Mouse (Mus musculus): Measurements from ENCODE around the gene Whamm. TPM values are rescaled to one million over a fixed set of nuclear protein-coding genes. Genes with fewer than 3 reads are reported as not detected.

The Whamm gene
- polyA plus RNA-seq, 1 experiment from 2014 or later, result 5.0 TPM

DNA sequence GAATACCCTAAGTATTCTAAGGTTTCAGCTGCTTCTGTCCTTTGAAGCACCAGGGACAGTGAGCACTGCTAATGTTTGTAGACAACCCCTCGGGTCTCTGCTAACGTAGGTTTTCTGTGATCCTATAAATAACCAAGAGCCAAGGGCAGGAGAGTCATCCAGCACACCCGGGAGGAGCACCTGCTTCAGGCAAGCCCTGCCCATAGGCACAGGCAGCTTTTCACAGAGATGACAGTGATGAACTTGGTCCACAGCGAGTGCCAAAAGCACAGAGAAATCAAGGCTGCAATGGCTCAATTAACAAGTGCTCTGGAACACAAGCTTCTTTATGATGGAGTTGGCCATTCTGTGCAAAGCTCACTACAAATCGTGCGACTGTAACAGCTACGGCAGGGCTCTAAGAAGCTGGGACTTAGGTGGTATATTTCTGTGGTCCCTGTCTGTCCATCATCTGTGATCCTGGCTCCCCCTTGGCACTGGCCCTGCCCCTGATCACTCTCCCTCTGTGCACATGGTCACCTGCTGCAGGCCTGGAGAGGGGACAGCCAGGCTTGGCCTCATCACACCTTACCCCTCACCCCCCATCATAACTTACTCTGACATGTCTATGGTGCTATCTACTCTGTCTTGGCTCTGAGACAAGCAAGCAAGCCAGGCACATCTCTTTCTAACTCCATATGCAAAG, 73.6 kb downstream of the Whamm start:
- no peak overlapping the region for H3K27ac ChIP-seq (ENCODE audit: low read length)
- no peak for ATAC-seq (ENCODE audit: insufficient number of reproducible peaks, insufficient read depth, low FRiP score, low read depth)
- WGBS, result 63% methylated on average over 7 of the region's 7 CpGs
- no peak overlapping the region for H3K4me2 ChIP-seq (replicated peaks; ENCODE audit: low read depth, low read length)
- no peak overlapping the region for H3K4me3 ChIP-seq (ENCODE audit: low read depth, low read length)
- no peaks in the 10 kb centered on the region for H3K9me3 ChIP-seq (ENCODE audit: control insufficient read depth, low read depth, low read length)
- no peaks in the 10 kb centered on the region for H3K4me1 ChIP-seq (ENCODE audit: control insufficient read depth, insufficient read depth, low read length)
- no peaks in the 10 kb centered on the region for H3K36me3 ChIP-seq (ENCODE audit: control insufficient read depth, insufficient read depth, low read length)
- H3K27me3 ChIP-seq (ENCODE audit: control insufficient read depth, insufficient read depth, low read length), result no peaks in the 10 kb centered on the region
- H3K9ac ChIP-seq (replicated peaks; ENCODE audit: low read depth, low read length), result no peak overlapping the region

MicroRNA genes within 50 kb of the gene (microRNA counts, 519-probe panel; counts per million panel counts)
- not detected for microRNA mmu-miR-1839-3p
- 2,779 counts per million, percentile 47 among the panel's probes with 10 or more counts for microRNA mmu-miR-1839-5p

Other genes with a start within 250 kb of the Whamm start
- gene Rps17, start 226.0 kb upstream of the Whamm start, polyA plus RNA-seq (2014; fragmentation: Nextera tagmentation; extraction: Ambion mirVana), result 1,419 and 1,515 TPM in 2 replicates
- 0.91 and 1.4 TPM in 2 replicates for gene Cpeb1, start 115.8 kb upstream of the Whamm start, polyA plus RNA-seq (2014; fragmentation: Nextera tagmentation; extraction: Ambion mirVana)
- 5.5 and 5.6 TPM in 2 replicates for gene Ap3b2, start 77.3 kb upstream of the Whamm start, polyA plus RNA-seq (2014; fragmentation: Nextera tagmentation; extraction: Ambion mirVana)
- gene BC048679, start 73.0 kb upstream of the Whamm start, polyA plus RNA-seq (2014; fragmentation: Nextera tagmentation; extraction: Ambion mirVana), result not detected in 2 replicates
- gene Fsd2, start 4.3 kb upstream of the Whamm start, polyA plus RNA-seq (2014; fragmentation: Nextera tagmentation; extraction: Ambion mirVana), result 0.13 and 0.17 TPM in 2 replicates
- gene Homer2, start 136.3 kb downstream of the Whamm start, polyA plus RNA-seq (2014; fragmentation: Nextera tagmentation; extraction: Ambion mirVana), result 19.5 and 21.9 TPM in 2 replicates
- gene Ramac, start 191.7 kb downstream of the Whamm start, polyA plus RNA-seq (2014; fragmentation: Nextera tagmentation; extraction: Ambion mirVana), result 131 and 134 TPM in 2 replicates
- 52.2 and 55.6 TPM in 2 replicates for gene 3110040N11Rik, start 218.2 kb downstream of the Whamm start, polyA plus RNA-seq (2014; fragmentation: Nextera tagmentation; extraction: Ambion mirVana)